Mouse (Mus musculus): ENCODE results near the gene Tcea3.

The Tcea3 gene

GRCm38 (mm10) chr4:136281097-136281496 is 33.6 kb downstream of the Tcea3 start:
- DNase-seq (ENCODE audit: low read depth, low spot score): no peak

- DNase-seq (ENCODE audit: low read depth, low spot score): peak; percentile 39
These were observed 34.1 kb downstream of the Tcea3 start for GRCm38 (mm10) chr4:136281611-136282010.

DNA sequence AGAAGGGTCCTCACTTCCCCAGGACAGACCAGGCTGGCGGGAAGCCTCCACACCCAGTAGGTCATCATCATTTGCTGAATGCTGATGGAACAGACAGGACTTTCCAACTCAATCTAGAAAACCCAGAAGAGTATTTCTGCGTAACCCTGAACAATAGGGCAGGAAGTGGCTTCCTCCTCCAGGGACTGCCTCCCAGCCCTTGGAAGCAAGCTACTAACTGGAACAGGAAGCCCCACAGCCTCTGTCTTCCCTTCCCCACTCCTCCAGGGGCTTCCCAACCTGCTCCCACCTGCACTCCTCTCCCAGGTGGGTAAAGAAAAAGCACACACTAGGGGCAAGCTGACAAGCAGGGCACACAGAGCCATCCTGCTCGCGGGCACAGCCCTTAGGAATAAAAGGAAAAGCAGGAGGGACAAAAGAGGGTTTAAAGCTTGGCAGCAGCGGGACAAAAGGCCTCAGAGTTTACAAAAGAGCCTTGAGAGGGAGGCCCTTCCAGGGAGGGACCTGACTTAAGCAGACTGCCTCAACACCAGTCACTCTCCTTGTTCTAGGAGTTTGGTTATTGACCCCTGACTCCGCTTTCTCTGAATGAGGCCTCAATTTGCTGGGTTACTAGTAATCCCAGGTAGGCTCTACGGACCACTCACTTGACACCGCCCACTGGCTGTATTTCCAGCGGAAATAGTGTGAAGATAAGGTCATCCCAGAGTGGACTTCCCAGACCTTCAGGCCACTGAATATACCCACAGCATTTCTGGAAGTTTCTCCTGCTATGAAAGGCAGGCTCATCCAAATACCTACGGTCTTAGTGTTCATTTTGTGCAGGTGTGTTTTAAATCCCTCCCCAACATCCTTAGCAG is 35.3 kb downstream of the Tcea3 start:
- no peak for DNase-seq (ENCODE audit: low read depth, low spot score)

DNA sequence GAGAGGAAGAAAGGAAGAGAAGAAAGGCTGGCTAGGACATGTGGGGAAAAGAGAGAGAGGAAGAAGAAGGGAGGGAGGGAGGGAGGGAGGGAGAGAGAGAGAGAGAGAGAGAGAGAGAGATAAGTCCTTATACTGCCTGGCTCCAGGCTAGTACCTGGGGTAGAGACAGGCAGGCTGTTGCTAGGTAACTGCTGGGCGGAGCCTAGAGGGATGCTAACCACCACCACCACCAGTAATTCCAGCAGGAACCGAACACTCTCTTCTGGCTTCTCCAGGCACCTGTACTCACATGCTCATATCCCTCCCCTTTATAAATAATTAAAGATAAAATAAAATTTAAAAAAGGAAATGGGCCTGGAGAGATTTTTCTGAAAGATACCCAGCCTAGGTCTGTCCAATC is 36.3 kb downstream of the Tcea3 start:
- peak; percentile 19 for DNase-seq (ENCODE audit: low read depth, low spot score)

DNA sequence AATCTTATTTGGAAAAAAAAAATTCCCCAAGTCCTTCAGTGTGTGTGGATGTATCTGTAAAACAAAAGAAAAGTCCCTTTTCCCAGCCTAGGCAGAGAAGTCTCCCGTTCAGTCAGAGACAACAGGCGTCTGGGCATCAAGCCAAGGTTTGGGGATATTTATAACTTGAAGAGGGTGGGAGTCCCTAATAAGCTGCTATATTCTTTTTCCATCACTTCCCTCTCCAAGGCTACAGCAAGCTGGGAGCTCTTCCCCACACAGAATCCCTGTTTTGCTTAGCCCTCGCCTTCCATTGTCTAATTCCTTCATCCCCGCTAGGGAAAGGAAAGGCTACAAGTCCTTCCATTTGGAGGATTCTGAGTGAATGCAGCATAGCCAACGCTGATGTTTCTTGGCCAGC is 36.9 kb downstream of the Tcea3 start, which contains the start of gene Zfp46:
Zfp46 (plus strand) TSS at position 229 of the 400 bp plus-strand sequence.
- DNase-seq (ENCODE audit: low read depth, low spot score): no peak

DNA sequence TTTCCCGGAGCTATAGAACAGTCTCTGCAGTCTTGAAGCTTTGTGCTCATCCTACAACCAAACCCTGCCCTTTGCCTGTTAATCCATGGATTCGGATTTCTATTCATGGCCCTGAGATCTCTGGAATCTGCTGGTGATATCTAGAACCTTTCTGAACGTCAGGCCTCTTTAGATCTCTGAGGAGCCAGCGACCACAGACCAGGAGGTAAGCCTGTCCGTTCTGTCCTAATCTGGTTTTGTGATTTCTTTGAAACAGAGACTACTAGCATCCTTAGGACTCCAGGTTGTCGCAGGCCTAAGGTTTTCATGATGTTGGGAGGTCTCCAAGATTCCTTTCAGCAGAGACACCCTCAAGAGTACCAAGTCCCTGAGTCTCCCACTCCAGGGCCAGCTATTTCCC is 37.4 kb downstream of the Tcea3 start:
- DNase-seq (ENCODE audit: low read depth, low spot score): no peak

DNA sequence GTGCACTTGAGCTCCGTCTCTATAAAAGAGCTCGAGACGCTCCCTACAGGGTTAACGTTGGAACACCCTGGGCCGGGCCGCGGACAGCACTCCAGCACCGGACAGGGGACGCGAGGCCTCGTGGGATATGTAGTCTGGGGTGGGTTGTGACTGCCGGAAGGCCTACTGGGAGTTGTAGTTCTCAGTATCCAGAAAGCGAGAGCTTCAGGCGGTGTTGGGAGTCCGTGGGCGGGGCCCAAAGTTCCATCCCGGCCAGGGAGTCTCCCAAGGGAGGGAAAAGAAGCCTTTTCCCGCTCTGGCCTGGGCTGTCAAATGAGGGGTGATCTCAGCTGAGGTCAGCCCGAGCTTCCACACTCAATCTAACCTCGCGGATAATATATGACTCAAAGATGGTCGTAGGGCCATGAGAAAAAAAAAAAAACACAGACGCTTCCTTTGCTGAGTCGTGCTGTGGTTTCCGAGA is 37.9 kb downstream of the Tcea3 start:
- DNase-seq (ENCODE audit: low read depth, low spot score): peak; percentile 91

GRCm38 (mm10) chr4:136285811-136286371 is 38.4 kb downstream of the Tcea3 start:
- DNase-seq (ENCODE audit: low read depth, low spot score): peak; percentile 97

DNA sequence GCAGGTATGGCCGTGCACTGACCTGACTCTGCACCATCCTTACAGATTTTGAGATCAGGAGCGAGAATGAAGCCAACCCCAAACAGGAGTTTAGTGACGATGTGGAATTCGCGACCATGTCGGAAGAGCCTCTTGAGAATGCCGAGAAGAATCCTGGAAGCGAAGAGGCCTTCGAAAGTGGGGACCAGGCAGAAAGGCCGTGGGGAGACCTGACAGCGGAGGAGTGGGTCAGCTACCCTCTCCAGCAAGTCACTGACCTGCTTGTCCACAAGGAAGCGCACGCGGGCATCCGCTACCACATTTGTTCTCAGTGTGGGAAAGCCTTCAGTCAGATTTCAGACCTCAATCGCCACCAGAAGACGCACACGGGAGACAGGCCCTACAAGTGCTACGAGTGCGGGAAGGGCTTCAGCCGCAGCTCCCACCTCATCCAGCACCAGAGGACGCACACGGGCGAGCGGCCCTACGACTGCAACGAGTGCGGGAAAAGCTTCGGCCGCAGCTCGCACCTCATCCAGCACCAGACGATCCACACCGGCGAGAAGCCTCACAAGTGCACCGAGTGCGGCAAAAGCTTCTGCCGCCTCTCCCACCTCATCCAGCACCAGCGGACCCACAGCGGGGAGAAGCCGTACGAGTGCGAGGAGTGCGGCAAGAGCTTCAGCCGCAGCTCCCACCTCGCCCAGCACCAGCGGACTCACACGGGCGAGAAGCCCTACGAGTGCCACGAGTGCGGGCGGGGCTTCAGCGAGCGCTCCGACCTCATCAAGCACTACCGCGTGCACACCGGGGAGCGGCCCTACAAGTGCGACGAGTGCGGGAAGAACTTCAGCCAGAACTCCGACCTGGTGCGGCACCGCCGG is 42.6 kb downstream of the Tcea3 start:
- DNase-seq (ENCODE audit: low read depth, low spot score): no peak

GRCm38 (mm10) chr4:136290781-136291595 is 43.5 kb downstream of the Tcea3 start:
- no peak for DNase-seq (ENCODE audit: low read depth, low spot score)

- DNase-seq (ENCODE audit: low read depth, low spot score): no peak
These were observed 44.2 kb downstream of the Tcea3 start for GRCm38 (mm10) chr4:136291692-136292091.

DNA sequence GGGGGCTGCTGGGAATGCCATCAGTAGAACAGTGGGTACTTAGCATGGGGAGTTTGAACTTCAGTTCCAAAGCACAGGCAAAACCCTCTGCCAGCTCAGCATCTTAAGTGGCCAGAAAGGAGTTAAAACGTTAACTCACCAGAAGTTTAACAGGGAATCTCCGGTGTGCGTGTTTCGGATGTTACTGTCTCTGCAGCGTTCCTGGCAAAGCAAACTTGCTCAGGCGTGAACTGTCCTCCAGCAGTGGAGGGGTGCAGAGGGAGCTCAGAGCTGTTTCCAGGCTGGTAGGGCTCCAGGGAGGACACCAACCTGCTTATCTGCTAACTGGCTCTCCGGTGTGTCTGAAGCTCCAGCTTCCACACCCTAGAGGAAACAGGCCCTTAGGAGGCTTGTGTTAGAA is 48.4 kb downstream of the Tcea3 start:
- DNase-seq (ENCODE audit: low read depth, low spot score): no peak

GRCm38 (mm10) chr4:136302462-136302861 is 54.9 kb downstream of the Tcea3 start:
- no peak for DNase-seq (ENCODE audit: low read depth, low spot score)

DNA sequence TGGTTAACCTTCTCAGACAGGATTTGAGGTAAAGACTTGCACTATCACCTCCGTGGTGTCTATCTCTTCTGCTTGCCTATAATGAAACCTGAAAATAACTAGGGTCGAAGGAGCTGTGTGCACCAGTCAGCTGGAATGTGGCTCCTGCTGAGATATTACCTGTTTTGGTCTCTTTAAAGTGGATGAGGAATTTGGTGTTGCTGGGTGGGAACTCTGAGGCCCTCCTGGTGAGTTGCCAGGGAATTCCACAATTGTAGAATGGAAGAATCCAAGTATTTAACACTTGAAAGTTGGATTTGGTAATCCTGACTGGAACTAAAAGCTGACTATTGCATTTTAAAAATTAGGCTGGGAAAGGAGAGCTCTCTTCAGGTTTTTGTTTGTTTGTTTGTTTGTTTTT is 56.7 kb downstream of the Tcea3 start:
- DNase-seq (ENCODE audit: low read depth, low spot score): no peak

- DNase-seq (ENCODE audit: low read depth, low spot score): no peak
These were observed 60.8 kb downstream of the Tcea3 start for GRCm38 (mm10) chr4:136308355-136308754.

- peak; percentile 83 for DNase-seq (ENCODE audit: low read depth, low spot score)
These were observed 62.3 kb downstream of the Tcea3 start for GRCm38 (mm10) chr4:136309780-136310179.

- peak; percentile 100 for DNase-seq (ENCODE audit: low read depth, low spot score)
These were observed 62.9 kb downstream of the Tcea3 start, which contains the start of gene Hnrnpr for GRCm38 (mm10) chr4:136310229-136311041. Gene Hnrnpr (plus strand): TSS chr4:136310942.

- peak; percentile 63 for DNase-seq (ENCODE audit: low read depth, low spot score)
These were observed 63.8 kb downstream of the Tcea3 start for GRCm38 (mm10) chr4:136311042-136311999.

- peak; percentile 12 for DNase-seq (ENCODE audit: low read depth, low spot score)
These were observed 65.1 kb downstream of the Tcea3 start for GRCm38 (mm10) chr4:136312616-136313015.

Measured in CD4-positive helper T cell, adult 2 months (primary cell).